Comparison of ENCODE assay signal across 10 mouse cellular contexts in the genomic region with DNA sequence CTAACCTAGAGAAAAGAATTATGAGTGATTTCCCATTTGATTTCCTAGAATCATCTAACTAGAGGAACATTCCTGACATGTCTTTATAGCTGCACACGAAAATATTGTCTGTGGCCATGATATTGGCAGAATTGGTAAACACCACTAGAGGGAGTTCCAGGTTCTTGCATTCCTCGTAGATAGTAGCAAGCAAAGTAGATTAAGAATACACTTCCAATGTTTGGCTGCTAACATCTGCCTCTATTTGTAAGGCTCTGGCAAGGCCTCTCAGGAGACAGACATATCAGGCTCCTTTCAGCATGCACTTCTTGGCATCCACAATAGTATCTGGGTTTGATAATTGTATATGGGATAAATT. TPM values are rescaled to one million over a fixed set of nuclear protein-coding genes. Genes with fewer than 3 reads are reported as not detected.
DNase-seq lines count a peak whose midpoint lies in the region; ATAC-seq and TF ChIP-seq lines count a peak whose summit lies in the region.
"Had no signal": no experiment of that assay in that cellular context is flagged by ENCODE, and none has a peak within 500 bp of the region (broad histone marks: within the 10 kb centered on the region; RNA-seq: fewer than 3 reads in every experiment).

No protein-coding gene starts in this region.

- DNase-seq in limb, embryonic 14.5 days (ENCODE audit: low spot score) = peak; percentile 38
- no peak for DNase-seq in limb, embryonic 10.5 days (ENCODE audit: low spot score)
- DNase-seq in MN1 (ENCODE audit: low spot score) = peak; percentile 66
- no peak for DNase-seq in ovary, postnatal 14 days (ENCODE audit: low spot score)
- DNase-seq in right cerebral cortex, postnatal 4 days = no peak
- DNase-seq in right cerebral cortex, postnatal 14 days = no peak

- ATAC-seq in limb, embryonic 14.5 days (ENCODE audit: low FRiP score, low read depth) = no peak
- peak; percentile 64 for ATAC-seq in common myeloid progenitor, adult 5-6 weeks (replicated peaks; ENCODE audit: low read depth, poor library complexity, severe bottlenecking)

- H3K4me2 ChIP-seq in limb, embryonic 14.5 days (replicated peaks; ENCODE audit: low read depth, low read length, severe bottlenecking) = no peak overlapping the region

- no peaks in the 10 kb centered on the region for H3K27me3 ChIP-seq in limb, embryonic 14.5 days (ENCODE audit: control insufficient read depth, insufficient read depth, low read length)
- peaks cover 17% of the 10 kb centered on the region for H3K27me3 ChIP-seq in limb, embryonic 10.5 days (ENCODE audit: low read depth, poor library complexity, severe bottlenecking)
- H3K27me3 ChIP-seq in megakaryocyte, embryonic 14.5 days (replicated peaks) = peaks cover 25% of the 10 kb centered on the region

- 18% methylated on average over 2 of the region's 2 CpGs for WGBS in limb, embryonic 14.5 days
- 29% methylated on average over 2 of the region's 2 CpGs for WGBS in limb, embryonic 10.5 days

- H3K27ac ChIP-seq in limb, embryonic 14.5 days (replicated peaks; ENCODE audit: low read depth, low read length) = no peak overlapping the region
- no peak overlapping the region for H3K27ac ChIP-seq in limb, embryonic 10.5 days
- H3K27ac ChIP-seq: embryonic facial prominence, embryonic 12.5 days; neural tube, embryonic 13.5 days had no signal

- no peaks in the 10 kb centered on the region for H3K36me3 ChIP-seq in limb, embryonic 14.5 days (ENCODE audit: control insufficient read depth, insufficient read depth, low read length)
- peaks cover 21% of the 10 kb centered on the region for H3K36me3 ChIP-seq in limb, embryonic 10.5 days
- H3K36me3 ChIP-seq in megakaryocyte, embryonic 14.5 days (replicated peaks; ENCODE audit: low read length) = peaks cover 3% of the 10 kb centered on the region
- H3K36me3 ChIP-seq: embryonic facial prominence, embryonic 12.5 days; neural tube, embryonic 13.5 days had no signal

- H3K9me3 ChIP-seq in limb, embryonic 14.5 days (ENCODE audit: control insufficient read depth, low read length) = no peaks in the 10 kb centered on the region
- no peaks in the 10 kb centered on the region for H3K9me3 ChIP-seq in limb, embryonic 10.5 days (replicated peaks)
- H3K9me3 ChIP-seq in megakaryocyte, embryonic 14.5 days = no peaks in the 10 kb centered on the region
- H3K9me3 ChIP-seq: embryonic facial prominence, embryonic 12.5 days; neural tube, embryonic 13.5 days had no signal

- H3K9ac ChIP-seq in limb, embryonic 14.5 days (ENCODE audit: low read depth, low read length, severe bottlenecking) = no peak overlapping the region

- TF ChIP-seq POLR2A in limb, embryonic 14.5 days (IDR thresholded peaks at IDR 0.05; ENCODE audit: borderline replicate concordance, extremely low read depth, insufficient read depth, insufficient read length) = no peak

- H3K4me3 ChIP-seq in limb, embryonic 14.5 days (replicated peaks; ENCODE audit: low read length) = no peak overlapping the region
- H3K4me3 ChIP-seq in limb, embryonic 10.5 days = no peak overlapping the region
- peak overlapping the region; percentile 96 for H3K4me3 ChIP-seq in megakaryocyte, embryonic 14.5 days (replicated peaks)

- 0 out of 2 replicates have a peak, but pooled peaks cover 5% of the 10 kb centered on the region for H3K4me1 ChIP-seq in limb, embryonic 14.5 days (ENCODE audit: control insufficient read depth, insufficient read depth, low read length)
- H3K4me1 ChIP-seq in limb, embryonic 10.5 days = peaks cover 12% of the 10 kb centered on the region
- peaks cover 17% of the 10 kb centered on the region for H3K4me1 ChIP-seq in megakaryocyte, embryonic 14.5 days

RNA-seq across cellular contexts. Expression of gene Bub1, which starts 1.1 kb away (rescaled TPM):
- polyA plus RNA-seq in limb, embryonic 14.5 days (2012; rRNA removed) = 22.0 and 28.4 TPM in 2 replicates
- 17.3 and 22.2 TPM in 2 replicates for polyA plus RNA-seq in limb, embryonic 14.5 days (2014; fragmentation: Nextera tagmentation; extraction: Ambion mirVana)
- polyA plus RNA-seq in limb, embryonic 10.5 days (2016; fragmentation: Nextera tagmentation; extraction: Ambion mirVana) = 112 and 126 TPM in 2 replicates
- 52.7 and 60.3 TPM in 2 replicates for total RNA-seq in common myeloid progenitor, adult 5-6 weeks (2017)
- polyA plus RNA-seq in megakaryocyte, embryonic 14.5 days (2012; ENCODE audit: insufficient read depth, low replicate concordance) = 0.63 TPM in 1 of 2 replicates, not detected in the other

RNA-seq across cellular contexts. Expression of gene Acoxl, which starts 5.9 kb away (rescaled TPM):
- polyA plus RNA-seq in limb, embryonic 14.5 days (2012; rRNA removed) = 0.04 and 0.13 TPM in 2 replicates
- polyA plus RNA-seq in limb, embryonic 14.5 days (2014; fragmentation: Nextera tagmentation; extraction: Ambion mirVana) = 0.12 TPM in 1 of 2 replicates, not detected in the other
- polyA plus RNA-seq in limb, embryonic 10.5 days (2016; fragmentation: Nextera tagmentation; extraction: Ambion mirVana) = 0.20 and 0.31 TPM in 2 replicates
- 0.97 TPM in 1 of 2 replicates, not detected in the other for total RNA-seq in common myeloid progenitor, adult 5-6 weeks (2017)
- polyA plus RNA-seq in megakaryocyte, embryonic 14.5 days (2012; ENCODE audit: insufficient read depth, low replicate concordance) = not detected in 2 replicates

RNA-seq across cellular contexts. Expression of gene Mtln, which starts 40.5 kb away (rescaled TPM):
- polyA plus RNA-seq in limb, embryonic 14.5 days (2012; rRNA removed) = 43.1 and 57.9 TPM in 2 replicates
- polyA plus RNA-seq in limb, embryonic 14.5 days (2014; fragmentation: Nextera tagmentation; extraction: Ambion mirVana) = 38.3 and 44.8 TPM in 2 replicates
- polyA plus RNA-seq in limb, embryonic 10.5 days (2016; fragmentation: Nextera tagmentation; extraction: Ambion mirVana) = 19.0 and 19.9 TPM in 2 replicates
- total RNA-seq in common myeloid progenitor, adult 5-6 weeks (2017) = 36.1 and 42.8 TPM in 2 replicates
- 97.8 and 136 TPM in 2 replicates for polyA plus RNA-seq in megakaryocyte, embryonic 14.5 days (2012; ENCODE audit: insufficient read depth, low replicate concordance)

RNA-seq across cellular contexts. Expression of gene Nphp1, which starts 44.1 kb away (rescaled TPM):
- polyA plus RNA-seq in limb, embryonic 14.5 days (2012; rRNA removed) = 21.6 and 27.8 TPM in 2 replicates
- polyA plus RNA-seq in limb, embryonic 14.5 days (2014; fragmentation: Nextera tagmentation; extraction: Ambion mirVana) = 23.4 and 30.0 TPM in 2 replicates
- polyA plus RNA-seq in limb, embryonic 10.5 days (2016; fragmentation: Nextera tagmentation; extraction: Ambion mirVana) = 36.4 and 43.6 TPM in 2 replicates
- 21.3 and 33.4 TPM in 2 replicates for total RNA-seq in common myeloid progenitor, adult 5-6 weeks (2017)
- 0.95 TPM in 1 of 2 replicates, not detected in the other for polyA plus RNA-seq in megakaryocyte, embryonic 14.5 days (2012; ENCODE audit: insufficient read depth, low replicate concordance)

Comparison
In these comparisons a context has a peak if more than half of its experiments do, and no peak if none do; other contexts are left out.
1. DNase-seq: peak in limb, embryonic 14.5 days (single experiment) and MN1 (single experiment); none in limb, embryonic 10.5 days (single experiment), ovary, postnatal 14 days (single experiment), right cerebral cortex, postnatal 4 days (single experiment) and right cerebral cortex, postnatal 14 days (single experiment).
2. RNA of gene Bub1, which starts 1.1 kb away (polyA plus RNA-seq): 112 to 126 TPM in limb, embryonic 10.5 days and 17.3 to 28.4 TPM in limb, embryonic 14.5 days; 0.63 TPM in megakaryocyte, embryonic 14.5 days; every median in the first group is over 10 times any median in the second.